Mouse (Mus musculus): ENCODE measurements around the gene Rbm5. TPM values are rescaled to one million over a fixed set of nuclear protein-coding genes. Genes with fewer than 3 reads are reported as not detected.

Gene Rbm5
- polyA plus RNA-seq, 1 experiment from 2014 or later: 241 TPM

GRCm38 (mm10) chr9:107709096-107709696 is 61.6 kb downstream of the Rbm5 start:
- Histone ChIP-seq H3K4me2 (ENCODE audit: low read length) (peak overlapping the region; percentile 80), H3K36me3 (ENCODE audit: control insufficient read depth, insufficient read depth, low read length) (peaks cover 13% of the 10 kb centered on the region), H3K4me1 (ENCODE audit: control insufficient read depth, insufficient read depth, low read length) (peaks cover 22% of the 10 kb centered on the region), H3K9ac (replicated peaks; ENCODE audit: low read length) (peak overlapping the region; percentile 97), H3K9me3 (ENCODE audit: control insufficient read depth, low read length) (no peaks in the 10 kb centered on the region), H3K27me3 (ENCODE audit: control insufficient read depth, insufficient read depth, low read length) (no peaks in the 10 kb centered on the region), H3K27ac (replicated peaks; ENCODE audit: low read depth, low read length) (peak overlapping the region; percentile 90), H3K4me3 (replicated peaks; ENCODE audit: low read depth, low read length) (peak overlapping the region; percentile 81)
- DNase-seq (peak; percentile 55), ATAC-seq (ENCODE audit: low FRiP score, low TSS enrichment) (no peak)
- under 1% methylated on average over 54 of the region's 55 CpGs for WGBS

GRCm38 (mm10) chr9:107708439-107709095 is 62.2 kb downstream of the Rbm5 start:
- DNase-seq: no peak
- H3K36me3 ChIP-seq (ENCODE audit: control insufficient read depth, insufficient read depth, low read length): peaks cover 18% of the 10 kb centered on the region
- H3K4me1 ChIP-seq (ENCODE audit: control insufficient read depth, insufficient read depth, low read length): peaks cover 17% of the 10 kb centered on the region

GRCm38 (mm10) chr9:107707701-107708438 is 62.9 kb downstream of the Rbm5 start:
- H3K27me3 ChIP-seq (ENCODE audit: control insufficient read depth, insufficient read depth, low read length): no peaks in the 10 kb centered on the region
- DNase-seq (peak; percentile 73), ATAC-seq (ENCODE audit: low FRiP score, low TSS enrichment) (0 out of 2 replicates have a peak, but pooled peaks have one; percentile 10)
- peaks cover 20% of the 10 kb centered on the region for H3K4me1 ChIP-seq (ENCODE audit: control insufficient read depth, insufficient read depth, low read length)
- WGBS: under 1% methylated on average over 17 of the region's 17 CpGs
- no peaks in the 10 kb centered on the region for H3K9me3 ChIP-seq (ENCODE audit: control insufficient read depth, low read length)
- peak overlapping the region; percentile 81 for H3K4me3 ChIP-seq (replicated peaks; ENCODE audit: low read depth, low read length)
- H3K9ac ChIP-seq (replicated peaks; ENCODE audit: low read length): peak overlapping the region; percentile 97
- H3K36me3 ChIP-seq (ENCODE audit: control insufficient read depth, insufficient read depth, low read length): peaks cover 25% of the 10 kb centered on the region
- H3K4me2 ChIP-seq (ENCODE audit: low read length): peak overlapping the region; percentile 80
- H3K27ac ChIP-seq (replicated peaks; ENCODE audit: low read depth, low read length): peak overlapping the region; percentile 90

More at GRCm38 (mm10) chr9:107708439-107709095, 62.2 kb downstream of the Rbm5 start:
- Histone ChIP-seq H3K27ac (replicated peaks; ENCODE audit: low read depth, low read length) (peak overlapping the region; percentile 90), H3K4me3 (replicated peaks; ENCODE audit: low read depth, low read length) (peak overlapping the region; percentile 81), H3K9me3 (ENCODE audit: control insufficient read depth, low read length) (no peaks in the 10 kb centered on the region), H3K4me2 (ENCODE audit: low read length) (peak overlapping the region; percentile 80), H3K9ac (replicated peaks; ENCODE audit: low read length) (peak overlapping the region; percentile 97), H3K27me3 (ENCODE audit: control insufficient read depth, insufficient read depth, low read length) (no peaks in the 10 kb centered on the region)
- WGBS: 4% methylated on average over 21 of the region's 21 CpGs
- no peak for ATAC-seq (ENCODE audit: low FRiP score, low TSS enrichment)

- no peaks in the 10 kb centered on the region for H3K9me3 ChIP-seq (ENCODE audit: control insufficient read depth, low read length)
These were observed 64.0 kb downstream of the Rbm5 start for GRCm38 (mm10) chr9:107706781-107707211.

GRCm38 (mm10) chr9:107703337-107704122 is 67.3 kb downstream of the Rbm5 start:
- H3K4me3 ChIP-seq (replicated peaks; ENCODE audit: low read depth, low read length): no peak overlapping the region
- H3K4me1 ChIP-seq (ENCODE audit: control insufficient read depth, insufficient read depth, low read length): peaks cover 41% of the 10 kb centered on the region
- no peak overlapping the region for H3K4me2 ChIP-seq (ENCODE audit: low read length)
- DNase-seq (no peak), ATAC-seq (ENCODE audit: low FRiP score, low TSS enrichment) (no peak)
- no peak overlapping the region for H3K9ac ChIP-seq (replicated peaks; ENCODE audit: low read length)
- H3K27me3 ChIP-seq (ENCODE audit: control insufficient read depth, insufficient read depth, low read length): no peaks in the 10 kb centered on the region
- H3K27ac ChIP-seq (replicated peaks; ENCODE audit: low read depth, low read length): no peak overlapping the region
- no peaks in the 10 kb centered on the region for H3K9me3 ChIP-seq (ENCODE audit: control insufficient read depth, low read length)
- H3K36me3 ChIP-seq (ENCODE audit: control insufficient read depth, insufficient read depth, low read length): peaks cover 43% of the 10 kb centered on the region
- WGBS: 70% methylated on average over 14 of the region's 14 CpGs

More at GRCm38 (mm10) chr9:107706781-107707211, 64.0 kb downstream of the Rbm5 start:
- peak overlapping the region; percentile 80 for H3K4me2 ChIP-seq (ENCODE audit: low read length)
- H3K4me1 ChIP-seq (ENCODE audit: control insufficient read depth, insufficient read depth, low read length): peaks cover 24% of the 10 kb centered on the region
- 0 out of 2 replicates have a peak, but pooled peaks have one; percentile 12 for ATAC-seq (ENCODE audit: low FRiP score, low TSS enrichment)
- H3K9ac ChIP-seq (replicated peaks; ENCODE audit: low read length): peak overlapping the region; percentile 97
- peaks cover 32% of the 10 kb centered on the region for H3K36me3 ChIP-seq (ENCODE audit: control insufficient read depth, insufficient read depth, low read length)
- peak; percentile 69 for DNase-seq
- H3K27ac ChIP-seq (replicated peaks; ENCODE audit: low read depth, low read length): peak overlapping the region; percentile 90
- H3K4me3 ChIP-seq (replicated peaks; ENCODE audit: low read depth, low read length): peak overlapping the region; percentile 81
- no peaks in the 10 kb centered on the region for H3K27me3 ChIP-seq (ENCODE audit: control insufficient read depth, insufficient read depth, low read length)
- WGBS: 2% methylated on average over 14 of the region's 14 CpGs

GRCm38 (mm10) chr9:107702606-107703185 is 68.1 kb downstream of the Rbm5 start:
- Histone ChIP-seq H3K4me1 (ENCODE audit: control insufficient read depth, insufficient read depth, low read length) (peaks cover 50% of the 10 kb centered on the region), H3K4me2 (ENCODE audit: low read length) (no peak overlapping the region), H3K27ac (replicated peaks; ENCODE audit: low read depth, low read length) (no peak overlapping the region), H3K36me3 (ENCODE audit: control insufficient read depth, insufficient read depth, low read length) (peaks cover 43% of the 10 kb centered on the region), H3K9ac (replicated peaks; ENCODE audit: low read length) (no peak overlapping the region), H3K4me3 (replicated peaks; ENCODE audit: low read depth, low read length) (no peak overlapping the region), H3K9me3 (ENCODE audit: control insufficient read depth, low read length) (no peaks in the 10 kb centered on the region), H3K27me3 (ENCODE audit: control insufficient read depth, insufficient read depth, low read length) (no peaks in the 10 kb centered on the region)
- WGBS: 73% methylated on average over 3 of the region's 3 CpGs
- ATAC-seq (ENCODE audit: low FRiP score, low TSS enrichment): no peak
- no peak for DNase-seq

- no peak overlapping the region for H3K4me3 ChIP-seq (replicated peaks; ENCODE audit: low read depth, low read length)
- H3K36me3 ChIP-seq (ENCODE audit: control insufficient read depth, insufficient read depth, low read length): peaks cover 43% of the 10 kb centered on the region
- no peak overlapping the region for H3K4me2 ChIP-seq (ENCODE audit: low read length)
- no peak overlapping the region for H3K9ac ChIP-seq (replicated peaks; ENCODE audit: low read length)
- peaks cover 53% of the 10 kb centered on the region for H3K4me1 ChIP-seq (ENCODE audit: control insufficient read depth, insufficient read depth, low read length)
- WGBS: 60% methylated on average over 12 of the region's 12 CpGs
- DNase-seq (peak; percentile 76), ATAC-seq (ENCODE audit: low FRiP score, low TSS enrichment) (no peak)
- no peaks in the 10 kb centered on the region for H3K27me3 ChIP-seq (ENCODE audit: control insufficient read depth, insufficient read depth, low read length)
- no peak overlapping the region for H3K27ac ChIP-seq (replicated peaks; ENCODE audit: low read depth, low read length)
- no peaks in the 10 kb centered on the region for H3K9me3 ChIP-seq (ENCODE audit: control insufficient read depth, low read length)
These were observed 69.2 kb downstream of the Rbm5 start for GRCm38 (mm10) chr9:107701594-107701993.

GRCm38 (mm10) chr9:107700114-107700571 is 70.7 kb downstream of the Rbm5 start:
- DNase-seq: no peak
- no peaks in the 10 kb centered on the region for H3K27me3 ChIP-seq (ENCODE audit: control insufficient read depth, insufficient read depth, low read length)
- 0 out of 2 replicates have a peak overlapping the region, but pooled peaks have one; percentile 32 for H3K27ac ChIP-seq (replicated peaks; ENCODE audit: low read depth, low read length)
- peaks cover 43% of the 10 kb centered on the region for H3K36me3 ChIP-seq (ENCODE audit: control insufficient read depth, insufficient read depth, low read length)
- no peak for ATAC-seq (ENCODE audit: low FRiP score, low TSS enrichment)
- H3K4me3 ChIP-seq (replicated peaks; ENCODE audit: low read depth, low read length): no peak overlapping the region
- 15% methylated on average over 6 of the region's 6 CpGs for WGBS
- H3K9ac ChIP-seq (replicated peaks; ENCODE audit: low read length): peak overlapping the region; percentile 27
- H3K4me1 ChIP-seq (ENCODE audit: control insufficient read depth, insufficient read depth, low read length): peaks cover 59% of the 10 kb centered on the region
- peak overlapping the region; percentile 19 for H3K4me2 ChIP-seq (ENCODE audit: low read length)
- no peaks in the 10 kb centered on the region for H3K9me3 ChIP-seq (ENCODE audit: control insufficient read depth, low read length)

Data from midbrain, embryonic 14.5 days (tissue).